Mouse (Mus musculus): ENCODE results near the gene Stpg3. TPM values are rescaled to one million over a fixed set of nuclear protein-coding genes. Genes with fewer than 3 reads are reported as not detected.

The Stpg3 gene
- polyA plus RNA-seq, 1 experiment from 2014 or later: not detected

GRCm38 (mm10) chr2:25244144-25244543 lies 29.7 kb upstream of the Stpg3 start:
- peaks cover 43% of the 10 kb centered on the region for H3K36me3 ChIP-seq
- peaks cover 17% of the 10 kb centered on the region for H3K27me3 ChIP-seq
- peaks cover 26% of the 10 kb centered on the region for H3K4me1 ChIP-seq
- 82% methylated on average over 4 of the region's 4 CpGs for WGBS
- H3K4me3 ChIP-seq: no peak overlapping the region
- no peaks in the 10 kb centered on the region for H3K9me3 ChIP-seq (replicated peaks)
- no peak overlapping the region for H3K4me2 ChIP-seq (replicated peaks)
- ATAC-seq (ENCODE audit: low FRiP score): no peak
- no peak overlapping the region for H3K9ac ChIP-seq
- no peak overlapping the region for H3K27ac ChIP-seq

GRCm38 (mm10) chr2:25243342-25243741 lies 28.9 kb upstream of the Stpg3 start:
- H3K4me3 ChIP-seq: peak overlapping the region; percentile 55
- peaks cover 36% of the 10 kb centered on the region for H3K36me3 ChIP-seq
- H3K9me3 ChIP-seq (replicated peaks): no peaks in the 10 kb centered on the region
- H3K9ac ChIP-seq: peak overlapping the region; percentile 73; the same call in 1 of the 2 replicates
- H3K4me2 ChIP-seq (replicated peaks): peak overlapping the region; percentile 92
- H3K4me1 ChIP-seq: peaks cover 26% of the 10 kb centered on the region
- H3K27me3 ChIP-seq: peaks cover 20% of the 10 kb centered on the region
- 79% methylated on average over 8 of the region's 8 CpGs for WGBS
- no peak for ATAC-seq (ENCODE audit: low FRiP score)
- no peak overlapping the region for H3K27ac ChIP-seq

- H3K27ac ChIP-seq: peak within 1 kb of the TSS; percentile 76
- peaks cover 20% of the 10 kb centered on the region for H3K27me3 ChIP-seq
- H3K9me3 ChIP-seq (replicated peaks): no peaks in the 10 kb centered on the region
- H3K9ac ChIP-seq: peak within 1 kb of the TSS; percentile 73
- peaks cover 26% of the 10 kb centered on the region for H3K4me1 ChIP-seq
- peaks cover 24% of the 10 kb centered on the region for H3K36me3 ChIP-seq
- peak within 1 kb of the TSS; percentile 92 for H3K4me2 ChIP-seq (replicated peaks)
- peak within 1 kb of the TSS; percentile 55 for H3K4me3 ChIP-seq
- ATAC-seq (ENCODE audit: low FRiP score): peak; percentile 42
- 0% methylated on average over 7 of the region's 59 CpGs for WGBS
Measured at GRCm38 (mm10) chr2:25242101-25242506, 27.7 kb upstream of the Stpg3 start, which contains the start of the genes Rnf208 and Cysrt1. Gene Rnf208 (plus strand): TSS chr2:25242255. Gene Cysrt1 (minus strand): TSS chr2:25242452.

GRCm38 (mm10) chr2:25241438-25241775 lies 27.0 kb upstream of the Stpg3 start:
- ATAC-seq (ENCODE audit: low FRiP score): peak; percentile 5; the same call in 1 of the 2 replicates
- Histone ChIP-seq H3K4me2 (replicated peaks) (peak overlapping the region; percentile 92), H3K9ac (peak overlapping the region; percentile 73; the same call in 1 of the 2 replicates), H3K4me1 (peaks cover 26% of the 10 kb centered on the region), H3K27me3 (peaks cover 20% of the 10 kb centered on the region), H3K27ac (peak overlapping the region; percentile 76; the same call in 1 of the 2 replicates), H3K9me3 (replicated peaks) (no peaks in the 10 kb centered on the region), H3K4me3 (peak overlapping the region; percentile 55), H3K36me3 (peaks cover 17% of the 10 kb centered on the region)
- 14% methylated on average over 6 of the region's 6 CpGs for WGBS

- H3K4me3 ChIP-seq: peak overlapping the region; percentile 55
- peaks cover 26% of the 10 kb centered on the region for H3K4me1 ChIP-seq
- H3K36me3 ChIP-seq: peaks cover 11% of the 10 kb centered on the region
- peak; percentile 77 for ATAC-seq (ENCODE audit: low FRiP score)
- peak overlapping the region; percentile 92 for H3K4me2 ChIP-seq (replicated peaks)
- peaks cover 24% of the 10 kb centered on the region for H3K27me3 ChIP-seq
- under 1% methylated on average over 29 of the region's 29 CpGs for WGBS
- peak overlapping the region; percentile 76 for H3K27ac ChIP-seq
- peak overlapping the region; percentile 73 for H3K9ac ChIP-seq
- no peaks in the 10 kb centered on the region for H3K9me3 ChIP-seq (replicated peaks)
Measured at GRCm38 (mm10) chr2:25240723-25241437, 26.4 kb upstream of the Stpg3 start.

GRCm38 (mm10) chr2:25240310-25240709 lies 25.9 kb upstream of the Stpg3 start:
- Histone ChIP-seq H3K4me2 (replicated peaks) (peak overlapping the region; percentile 92), H3K4me3 (peak overlapping the region; percentile 55; the same call in 1 of the 2 replicates), H3K4me1 (peaks cover 26% of the 10 kb centered on the region), H3K27me3 (peaks cover 24% of the 10 kb centered on the region), H3K36me3 (peaks cover 6% of the 10 kb centered on the region; the same call in 1 of the 2 replicates), H3K9me3 (replicated peaks) (no peaks in the 10 kb centered on the region), H3K27ac (peak overlapping the region; percentile 76; the same call in 1 of the 2 replicates), H3K9ac (0 out of 2 replicates have a peak overlapping the region, but pooled peaks have one; percentile 32)
- 55% methylated on average over 8 of the region's 8 CpGs for WGBS
- ATAC-seq (ENCODE audit: low FRiP score): no peak; the same call in 1 of the 2 replicates

GRCm38 (mm10) chr2:25239766-25240165 lies 25.3 kb upstream of the Stpg3 start:
- peaks cover 26% of the 10 kb centered on the region for H3K4me1 ChIP-seq
- 81% methylated on average over 3 of the region's 3 CpGs for WGBS
- 0 out of 2 replicates have a peak, but pooled peaks cover under 1% of the 10 kb centered on the region for H3K36me3 ChIP-seq
- H3K27me3 ChIP-seq: peaks cover 24% of the 10 kb centered on the region
- ATAC-seq (ENCODE audit: low FRiP score): no peak
- H3K9me3 ChIP-seq (replicated peaks): no peaks in the 10 kb centered on the region
- H3K4me3 ChIP-seq: no peak overlapping the region
- H3K4me2 ChIP-seq (replicated peaks): no peak overlapping the region
- H3K27ac ChIP-seq: no peak overlapping the region
- H3K9ac ChIP-seq: no peak overlapping the region

- H3K4me1 ChIP-seq: peaks cover 22% of the 10 kb centered on the region
- no peak overlapping the region for H3K9ac ChIP-seq
- no peaks in the 10 kb centered on the region for H3K36me3 ChIP-seq
- ATAC-seq (ENCODE audit: low FRiP score): no peak
- no peak overlapping the region for H3K4me2 ChIP-seq (replicated peaks)
- H3K27ac ChIP-seq: no peak overlapping the region
- H3K9me3 ChIP-seq (replicated peaks): no peaks in the 10 kb centered on the region
- no peak overlapping the region for H3K4me3 ChIP-seq
- H3K27me3 ChIP-seq: peaks cover 30% of the 10 kb centered on the region
Measured at GRCm38 (mm10) chr2:25238106-25238505, 23.7 kb upstream of the Stpg3 start.

- Histone ChIP-seq H3K27me3 (peaks cover 25% of the 10 kb centered on the region), H3K4me1 (peaks cover 16% of the 10 kb centered on the region), H3K27ac (no peak overlapping the region), H3K4me2 (replicated peaks) (no peak overlapping the region), H3K36me3 (no peaks in the 10 kb centered on the region), H3K4me3 (no peak overlapping the region), H3K9ac (no peak overlapping the region), H3K9me3 (replicated peaks) (no peaks in the 10 kb centered on the region)
- ATAC-seq (ENCODE audit: low FRiP score): no peak
- 65% methylated on average over 4 of the region's 4 CpGs for WGBS
Measured at GRCm38 (mm10) chr2:25237522-25237921, 23.1 kb upstream of the Stpg3 start.

GRCm38 (mm10) chr2:25236614-25237013 lies 22.2 kb upstream of the Stpg3 start, which contains the start of gene Rnf224:
Gene Rnf224 (minus strand): TSS chr2:25236787.
- Histone ChIP-seq H3K27ac (no peak within 1 kb of the TSS), H3K4me3 (no peak within 1 kb of the TSS), H3K27me3 (peaks cover 25% of the 10 kb centered on the region), H3K9me3 (replicated peaks) (no peaks in the 10 kb centered on the region), H3K36me3 (no peaks in the 10 kb centered on the region), H3K9ac (no peak within 1 kb of the TSS), H3K4me1 (peaks cover 10% of the 10 kb centered on the region), H3K4me2 (replicated peaks) (no peak within 1 kb of the TSS)
- WGBS: 33% methylated on average over 8 of the region's 8 CpGs
- ATAC-seq (ENCODE audit: low FRiP score): no peak

- no peak overlapping the region for H3K27ac ChIP-seq
- H3K36me3 ChIP-seq: no peaks in the 10 kb centered on the region
- H3K4me2 ChIP-seq (replicated peaks): no peak overlapping the region
- 69% methylated on average over 5 of the region's 5 CpGs for WGBS
- no peak overlapping the region for H3K9ac ChIP-seq
- peaks cover 24% of the 10 kb centered on the region for H3K27me3 ChIP-seq
- ATAC-seq (ENCODE audit: low FRiP score): no peak
- H3K9me3 ChIP-seq (replicated peaks): no peaks in the 10 kb centered on the region
- H3K4me3 ChIP-seq: no peak overlapping the region
- H3K4me1 ChIP-seq: no peaks in the 10 kb centered on the region
Measured at GRCm38 (mm10) chr2:25234551-25235220, 20.2 kb upstream of the Stpg3 start.

- WGBS: 87% methylated on average over 3 of the region's 3 CpGs
- H3K27me3 ChIP-seq: peaks cover 25% of the 10 kb centered on the region
- H3K4me2 ChIP-seq (replicated peaks): no peak within 1 kb of the TSS
- no peaks in the 10 kb centered on the region for H3K9me3 ChIP-seq (replicated peaks)
- no peak for ATAC-seq (ENCODE audit: low FRiP score)
- H3K4me3 ChIP-seq: no peak within 1 kb of the TSS
- H3K27ac ChIP-seq: no peak within 1 kb of the TSS
- H3K9ac ChIP-seq: no peak within 1 kb of the TSS
- H3K4me1 ChIP-seq: no peaks in the 10 kb centered on the region
- no peaks in the 10 kb centered on the region for H3K36me3 ChIP-seq
Measured at GRCm38 (mm10) chr2:25234050-25234449, 19.6 kb upstream of the Stpg3 start, which contains the start of gene Slc34a3. Gene Slc34a3 (minus strand): TSS chr2:25234364.

Data from hindbrain, embryonic 12.5 days (tissue).